Mouse (Mus musculus): ENCODE results near the gene Vamp9. TPM values are rescaled to one million over a fixed set of nuclear protein-coding genes. Genes with fewer than 3 reads are reported as not detected.
A peak's percentile ranks its signal among the peaks of the same experiment; 100 is the strongest.

Vamp9 gene
- total and polyA plus RNA-seq, 2 experiments from 2014 or later = 0.73 TPM; not detected in 1

- Histone ChIP-seq H3K27ac (ENCODE audit: low read depth, low read length) (no peak overlapping the region), H3K4me3 (ENCODE audit: low read depth, low read length) (no peak overlapping the region), H3K9ac (replicated peaks; ENCODE audit: low read length, poor library complexity, severe bottlenecking) (no peak overlapping the region), H3K4me2 (ENCODE audit: low read depth, low read length, poor library complexity, severe bottlenecking) (no peak overlapping the region), H3K27me3 (ENCODE audit: insufficient read depth, low read length) (no peaks in the 10 kb centered on the region), H3K4me1 (ENCODE audit: insufficient read depth, low read length) (no peaks in the 10 kb centered on the region), H3K9me3 (ENCODE audit: low read length) (no peaks in the 10 kb centered on the region), H3K36me3 (ENCODE audit: insufficient read depth, low read length) (no peaks in the 10 kb centered on the region)
- no peak for ATAC-seq (ENCODE audit: low FRiP score)
- WGBS = 51% methylated on average over 4 of the region's 4 CpGs
- peak; percentile 63 for TF ChIP-seq CTCF (IDR thresholded peaks at IDR 0.05)
- DNase-seq (ENCODE audit: low spot score) = peak; percentile 10
Measured at GRCm38 (mm10) chr5:99927951-99928350, 21.9 kb downstream of the Vamp9 start.

GRCm38 (mm10) chr5:99931910-99932309 is 25.9 kb downstream of the Vamp9 start:
- Histone ChIP-seq H3K27me3 (ENCODE audit: insufficient read depth, low read length) (no peaks in the 10 kb centered on the region), H3K4me1 (ENCODE audit: insufficient read depth, low read length) (no peaks in the 10 kb centered on the region), H3K9ac (replicated peaks; ENCODE audit: low read length, poor library complexity, severe bottlenecking) (no peak overlapping the region), H3K9me3 (ENCODE audit: low read length) (no peaks in the 10 kb centered on the region), H3K36me3 (ENCODE audit: insufficient read depth, low read length) (no peaks in the 10 kb centered on the region), H3K4me3 (ENCODE audit: low read depth, low read length) (no peak overlapping the region), H3K27ac (ENCODE audit: low read depth, low read length) (no peak overlapping the region), H3K4me2 (ENCODE audit: low read depth, low read length, poor library complexity, severe bottlenecking) (no peak overlapping the region)
- WGBS = 84% methylated on average over 6 of the region's 6 CpGs
- no peak for ATAC-seq (ENCODE audit: low FRiP score)
- DNase-seq (ENCODE audit: low spot score) = no peak
- TF ChIP-seq CTCF (IDR thresholded peaks at IDR 0.05) = no peak

- DNase-seq (ENCODE audit: low spot score) (no peak), ATAC-seq (ENCODE audit: low FRiP score) (no peak)
- no peaks in the 10 kb centered on the region for H3K4me1 ChIP-seq (ENCODE audit: insufficient read depth, low read length)
- no peak overlapping the region for H3K27ac ChIP-seq (ENCODE audit: low read depth, low read length)
- H3K9ac ChIP-seq (replicated peaks; ENCODE audit: low read length, poor library complexity, severe bottlenecking) = no peak overlapping the region
- H3K27me3 ChIP-seq (ENCODE audit: insufficient read depth, low read length) = no peaks in the 10 kb centered on the region
- 55% methylated on average over 3 of the region's 3 CpGs for WGBS
- no peak overlapping the region for H3K4me3 ChIP-seq (ENCODE audit: low read depth, low read length)
- no peaks in the 10 kb centered on the region for H3K36me3 ChIP-seq (ENCODE audit: insufficient read depth, low read length)
- no peak for TF ChIP-seq CTCF (IDR thresholded peaks at IDR 0.05)
- H3K9me3 ChIP-seq (ENCODE audit: low read length) = no peaks in the 10 kb centered on the region
- H3K4me2 ChIP-seq (ENCODE audit: low read depth, low read length, poor library complexity, severe bottlenecking) = no peak overlapping the region
Measured at GRCm38 (mm10) chr5:99939440-99939839, 33.4 kb downstream of the Vamp9 start.

GRCm38 (mm10) chr5:99941273-99941672 is 35.2 kb downstream of the Vamp9 start:
- no peaks in the 10 kb centered on the region for H3K9me3 ChIP-seq (ENCODE audit: low read length)
- no peak overlapping the region for H3K4me3 ChIP-seq (ENCODE audit: low read depth, low read length)
- H3K4me1 ChIP-seq (ENCODE audit: insufficient read depth, low read length) = no peaks in the 10 kb centered on the region
- no peak overlapping the region for H3K9ac ChIP-seq (replicated peaks; ENCODE audit: low read length, poor library complexity, severe bottlenecking)
- DNase-seq (ENCODE audit: low spot score) (no peak), ATAC-seq (ENCODE audit: low FRiP score) (no peak)
- H3K27me3 ChIP-seq (ENCODE audit: insufficient read depth, low read length) = no peaks in the 10 kb centered on the region
- no peak overlapping the region for H3K4me2 ChIP-seq (ENCODE audit: low read depth, low read length, poor library complexity, severe bottlenecking)
- no peak overlapping the region for H3K27ac ChIP-seq (ENCODE audit: low read depth, low read length)
- 84% methylated on average over 10 of the region's 10 CpGs for WGBS
- TF ChIP-seq CTCF (IDR thresholded peaks at IDR 0.05) = no peak
- no peaks in the 10 kb centered on the region for H3K36me3 ChIP-seq (ENCODE audit: insufficient read depth, low read length)

GRCm38 (mm10) chr5:99941776-99942502 is 35.9 kb downstream of the Vamp9 start:
- no peaks in the 10 kb centered on the region for H3K4me1 ChIP-seq (ENCODE audit: insufficient read depth, low read length)
- H3K36me3 ChIP-seq (ENCODE audit: insufficient read depth, low read length) = no peaks in the 10 kb centered on the region
- DNase-seq (ENCODE audit: low spot score) (no peak), ATAC-seq (ENCODE audit: low FRiP score) (no peak)
- no peaks in the 10 kb centered on the region for H3K27me3 ChIP-seq (ENCODE audit: insufficient read depth, low read length)
- no peak overlapping the region for H3K4me3 ChIP-seq (ENCODE audit: low read depth, low read length)
- no peak for TF ChIP-seq CTCF (IDR thresholded peaks at IDR 0.05)
- H3K4me2 ChIP-seq (ENCODE audit: low read depth, low read length, poor library complexity, severe bottlenecking) = no peak overlapping the region
- WGBS = 51% methylated on average over 10 of the region's 10 CpGs
- no peaks in the 10 kb centered on the region for H3K9me3 ChIP-seq (ENCODE audit: low read length)
- no peak overlapping the region for H3K27ac ChIP-seq (ENCODE audit: low read depth, low read length)
- H3K9ac ChIP-seq (replicated peaks; ENCODE audit: low read length, poor library complexity, severe bottlenecking) = no peak overlapping the region

- no peaks in the 10 kb centered on the region for H3K9me3 ChIP-seq (ENCODE audit: low read length)
- H3K27ac ChIP-seq (ENCODE audit: low read depth, low read length) = no peak overlapping the region
- TF ChIP-seq CTCF (IDR thresholded peaks at IDR 0.05) = no peak
- WGBS = 87% methylated on average over 5 of the region's 5 CpGs
- H3K4me1 ChIP-seq (ENCODE audit: insufficient read depth, low read length) = no peaks in the 10 kb centered on the region
- no peaks in the 10 kb centered on the region for H3K36me3 ChIP-seq (ENCODE audit: insufficient read depth, low read length)
- no peak overlapping the region for H3K4me2 ChIP-seq (ENCODE audit: low read depth, low read length, poor library complexity, severe bottlenecking)
- no peak for DNase-seq (ENCODE audit: low spot score)
- no peak for ATAC-seq (ENCODE audit: low FRiP score)
- H3K27me3 ChIP-seq (ENCODE audit: insufficient read depth, low read length) = no peaks in the 10 kb centered on the region
- H3K9ac ChIP-seq (replicated peaks; ENCODE audit: low read length, poor library complexity, severe bottlenecking) = no peak overlapping the region
- no peak overlapping the region for H3K4me3 ChIP-seq (ENCODE audit: low read depth, low read length)
Measured at GRCm38 (mm10) chr5:99952513-99952912, 46.5 kb downstream of the Vamp9 start.
